Mouse (Mus musculus): ENCODE results near the gene Nfatc2.

GRCm38 (mm10) chr2:168448054-168448453 is 153.4 kb downstream of the Nfatc2 start:
- TF ChIP-seq CTCF (IDR thresholded peaks at IDR 0.05; ENCODE audit: low read depth, low read length): no peak
- TF ChIP-seq POLR2A (IDR thresholded peaks at IDR 0.05; ENCODE audit: borderline replicate concordance, low read depth, low read length): no peak
